Mouse (Mus musculus) stomach, postnatal 0 days (tissue): Measurements from ENCODE around the gene Btbd8.

Experiments used
- CTCF ChIP-seq: IDR thresholded peaks from 2 replicates; pipeline ENCODE4 v1.5.1; 2016; ENCODE audit warnings: antibody characterized with exemption, low read depth, mild to moderate bottlenecking, moderate library complexity
- EP300 ChIP-seq: optimal IDR thresholded peaks from 2 replicates; pipeline ENCODE3; 2016; ENCODE audit warnings: antibody characterized with exemption

DNA sequence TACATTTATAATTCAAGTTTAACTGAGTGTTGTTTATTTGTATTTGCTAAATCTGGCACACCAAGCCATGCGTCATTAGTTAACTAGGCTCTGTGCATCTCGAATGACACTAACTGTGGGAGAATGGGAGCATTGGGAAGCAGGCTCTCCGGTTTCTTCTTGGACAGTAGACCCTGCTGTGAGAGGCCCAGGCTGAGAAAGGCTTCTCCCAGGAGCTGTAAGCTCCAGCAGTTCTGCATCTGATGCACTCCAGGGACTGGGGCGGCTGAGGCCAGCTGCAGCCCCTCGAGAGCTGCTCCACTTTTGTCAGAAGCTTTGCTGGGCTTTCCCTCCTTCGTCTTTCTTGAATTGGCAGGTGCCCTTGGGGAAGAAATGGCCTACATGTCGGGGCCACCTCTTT is 103.9 kb downstream of the Btbd8 start:
- TF ChIP-seq EP300 (no peak), CTCF (no peak)
